Mouse (Mus musculus) MEL (cell line): Measurements from ENCODE around the gene Zfp566. TPM values are rescaled to one million over a fixed set of nuclear protein-coding genes. Genes with fewer than 3 reads are reported as not detected.

Source experiments
- DNase-seq: peaks from one replicate; pipeline ENCODE4 v3.0.0; 2011; ENCODE audit warnings: low read depth, low spot score
- H3K27ac ChIP-seq: 2 replicates; pipeline ENCODE4 v1.5.1; 2012; ENCODE audit warnings: low read depth, mild to moderate bottlenecking, control low read depth, low read length, moderate library complexity; ENCODE audit not compliant: control insufficient read depth
- H3K27me3 ChIP-seq, 2 experiments: fragments of 150-350 bp in 1 of 2; sonication (generic) in 1 of 2; 2 replicates each; pipeline ENCODE4 v1.6.1; 2012; ENCODE audit warnings: low read length in 2 of 2, mild to moderate bottlenecking in 2 of 2, improper control_type of control experiment in 1 of 2, moderate library complexity in 1 of 2; ENCODE audit not compliant: insufficient read depth in 2 of 2, control insufficient read depth in 1 of 2
- H3K36me3 ChIP-seq, 2 experiments: 2 replicates each; pipeline ENCODE4 v1.6.1; 2012 to 2014; ENCODE audit warnings: low read length in 2 of 2, improper control_type of control experiment in 1 of 2, inconsistent platforms in 1 of 2, mild to moderate bottlenecking in 1 of 2; ENCODE audit not compliant: insufficient read depth in 2 of 2, control insufficient read depth in 1 of 2
- H3K4me1 ChIP-seq, 2 experiments: fragments of 150-350 bp in 1 of 2; sonication (generic) in 1 of 2; 2 replicates each; pipeline ENCODE4 v1.6.1; 2012; ENCODE audit warnings: low read length in 2 of 2, improper control_type of control experiment in 1 of 2, mild to moderate bottlenecking in 1 of 2; ENCODE audit not compliant: insufficient read depth in 2 of 2, control insufficient read depth in 1 of 2
- H3K4me3 ChIP-seq, 2 experiments: fragments of 150-350 bp in 1 of 2; sonication (generic) in 1 of 2; 2 replicates each; pipeline ENCODE4 v1.5.1; 2012; ENCODE audit warnings: low read depth in 2 of 2, low read length in 2 of 2, mild to moderate bottlenecking in 2 of 2, moderate library complexity in 2 of 2, control low read depth in 1 of 2, improper control_type of control experiment in 1 of 2; ENCODE audit not compliant: control insufficient read depth in 1 of 2, insufficient read depth in 1 of 2
- H3K79me2 ChIP-seq: 2 replicates; pipeline ENCODE4 v1.6.1; 2012; ENCODE audit warnings: mild to moderate bottlenecking, low read length, moderate library complexity; ENCODE audit not compliant: control insufficient read depth, poor library complexity, insufficient read depth
- H3K9ac ChIP-seq: 2 replicates; pipeline ENCODE4 v1.6.1; 2012; ENCODE audit warnings: low read depth, mild to moderate bottlenecking, control low read depth, low read length, moderate library complexity; ENCODE audit not compliant: control insufficient read depth, poor library complexity, severe bottlenecking
- H3K9me3 ChIP-seq: fragments of 150-350 bp; sonication (generic); replicated peaks from 2 replicates; pipeline ENCODE4 v1.6.1; 2012; ENCODE audit warnings: mild to moderate bottlenecking, low read length, improper control_type of control experiment, moderate library complexity; ENCODE audit not compliant: insufficient read depth
- BHLHE40 ChIP-seq: IDR thresholded peaks from 2 replicates; pipeline ENCODE4 v1.6.1; 2012; ENCODE audit warnings: low read depth, mild to moderate bottlenecking, inconsistent platforms, low read length, improper control_type of control experiment, borderline replicate concordance
- CHD1 ChIP-seq: IDR thresholded peaks from 2 replicates; pipeline ENCODE4 v1.6.1; 2012; ENCODE audit warnings: low read depth, mild to moderate bottlenecking, inconsistent platforms, low read length, improper control_type of control experiment
- CHD2 ChIP-seq: IDR thresholded peaks from 2 replicates; pipeline ENCODE4 v1.6.1; 2011; ENCODE audit warnings: low read length, improper control_type of control experiment
- CTCF ChIP-seq, 3 experiments: IDR thresholded peaks in 2 of 3; conservative IDR thresholded peaks in 1 of 3; 2 replicates each; pipeline ENCODE4 v1.5.1; 2011 to 2012; ENCODE audit warnings: low read length in 3 of 3, low read depth in 2 of 3, mild to moderate bottlenecking in 2 of 3, improper control_type of control experiment in 1 of 3, inconsistent platforms in 1 of 3, mixed read lengths in 1 of 3, moderate library complexity in 1 of 3; ENCODE audit not compliant: control insufficient read depth in 1 of 3, insufficient read depth in 1 of 3, poor library complexity in 1 of 3, severe bottlenecking in 1 of 3
- EP300 ChIP-seq, 2 experiments: IDR thresholded peaks; 2 replicates each; pipeline ENCODE4 v1.6.1; 2011; ENCODE audit warnings: improper control_type of control experiment in 2 of 2, low read length in 2 of 2, low read depth in 1 of 2, mild to moderate bottlenecking in 1 of 2
- ETS1 ChIP-seq: IDR thresholded peaks from 2 replicates; pipeline ENCODE4 v1.6.1; 2012; ENCODE audit warnings: low read depth, mild to moderate bottlenecking, inconsistent platforms, low read length, improper control_type of control experiment, moderate library complexity
- HCFC1 ChIP-seq: IDR thresholded peaks from 2 replicates; pipeline ENCODE4 v1.6.1; 2012; ENCODE audit warnings: low read depth, mild to moderate bottlenecking, inconsistent platforms, low read length, improper control_type of control experiment, moderate library complexity
- JUND ChIP-seq: IDR thresholded peaks from 2 replicates; pipeline ENCODE4 v1.6.1; 2011; ENCODE audit warnings: low read depth, mild to moderate bottlenecking, improper control_type of control experiment, low read length
- KAT2A ChIP-seq: conservative IDR thresholded peaks from 2 replicates; pipeline ENCODE4 v1.6.1; 2012; ENCODE audit warnings: low read depth, low read length, improper control_type of control experiment, inconsistent platforms
- MAFK ChIP-seq: IDR thresholded peaks from 2 replicates; pipeline ENCODE4 v1.6.1; 2011; ENCODE audit warnings: low read depth, mild to moderate bottlenecking, low read length, improper control_type of control experiment, borderline replicate concordance
- MAX ChIP-seq: IDR thresholded peaks from 2 replicates; pipeline ENCODE4 v1.6.1; 2011; ENCODE audit warnings: low read length, improper control_type of control experiment
- MEF2A ChIP-seq: IDR thresholded peaks from 2 replicates; pipeline ENCODE4 v1.6.1; 2014; ENCODE audit warnings: low read depth, mild to moderate bottlenecking, inconsistent platforms, low read length, improper control_type of control experiment; ENCODE audit not compliant: poor library complexity, insufficient replicate concordance, severe bottlenecking; ENCODE audit errors: extremely low read depth
- MYB ChIP-seq: IDR thresholded peaks from 2 replicates; pipeline ENCODE4 v1.6.1; 2011; ENCODE audit warnings: mild to moderate bottlenecking, low read depth, low read length, improper control_type of control experiment
- MYC ChIP-seq: IDR thresholded peaks from 2 replicates; pipeline ENCODE4 v1.6.1; 2011; ENCODE audit warnings: low read depth, mild to moderate bottlenecking, low read length, improper control_type of control experiment, moderate library complexity
- NELFE ChIP-seq: IDR thresholded peaks from 2 replicates; pipeline ENCODE4 v1.6.1; 2011; ENCODE audit warnings: low read depth, low read length, improper control_type of control experiment
- NRF1 ChIP-seq: IDR thresholded peaks from 2 replicates; pipeline ENCODE4 v1.6.1; 2014; ENCODE audit warnings: low read depth, mild to moderate bottlenecking, inconsistent platforms, low read length, improper control_type of control experiment, moderate library complexity; ENCODE audit not compliant: poor library complexity, insufficient read depth, severe bottlenecking
- POLR2AphosphoS2 ChIP-seq: IDR thresholded peaks from 2 replicates; pipeline ENCODE4 v1.6.1; 2011; ENCODE audit warnings: low read length, improper control_type of control experiment
- RAD21 ChIP-seq: IDR thresholded peaks from 2 replicates; pipeline ENCODE4 v1.6.1; 2011; ENCODE audit warnings: mild to moderate bottlenecking, low read depth, low read length, improper control_type of control experiment
- RCOR1 ChIP-seq: IDR thresholded peaks from 2 replicates; pipeline ENCODE4 v1.6.1; 2012; ENCODE audit warnings: low read depth, mild to moderate bottlenecking, inconsistent platforms, low read length, improper control_type of control experiment
- SIN3A ChIP-seq: IDR thresholded peaks from 2 replicates; pipeline ENCODE4 v1.6.1; 2012; ENCODE audit warnings: low read length, improper control_type of control experiment, inconsistent platforms
- TAL1 ChIP-seq: IDR thresholded peaks from 2 replicates; pipeline ENCODE4 v1.6.1; 2012; ENCODE audit warnings: mild to moderate bottlenecking, inconsistent platforms, low read length, moderate library complexity, mixed read lengths
- TBP ChIP-seq: IDR thresholded peaks from 2 replicates; pipeline ENCODE4 v1.8.0; 2011; ENCODE audit warnings: low read depth, low read length, improper control_type of control experiment
- USF2 ChIP-seq, 2 experiments: IDR thresholded peaks; 2 replicates each; pipeline ENCODE4 v1.6.1; 2011 to 2012; ENCODE audit warnings: improper control_type of control experiment in 2 of 2, low read length in 2 of 2, borderline replicate concordance in 1 of 2, inconsistent platforms in 1 of 2, low read depth in 1 of 2, mild to moderate bottlenecking in 1 of 2; ENCODE audit not compliant: insufficient read depth in 1 of 2
- ZMIZ1 ChIP-seq: IDR thresholded peaks from 2 replicates; pipeline ENCODE4 v1.6.1; 2012; ENCODE audit warnings: low read depth, mild to moderate bottlenecking, inconsistent platforms, low read length, improper control_type of control experiment, moderate library complexity
- polyA plus RNA-seq, 2 experiments: library from polyadenylated mRNA; stranded (reverse) in 1 of 2; unstranded in 1 of 2; fragments of >175 nt in 1 of 2; fragments of >200 nt in 1 of 2; gene quantifications; 2 replicates each; pipeline versions ENCODE4 v1.2.1 to v1.2.4; 2012; ENCODE audit warnings: low replicate concordance in 2 of 2, low read depth in 1 of 2; ENCODE audit not compliant: insufficient read length in 2 of 2, insufficient read depth in 1 of 2, missing spikeins in 1 of 2
- total RNA-seq: library from RNA; depleted of rRNA; stranded (reverse); fragments of 300-350 nt; gene quantifications from 2 replicates; pipeline ENCODE4 v1.2.3, GENCODE M21; 2012

Gene Zfp566
- total and polyA plus RNA-seq, 3 experiments = 7.3 to 8.0 TPM; not detected in 1

GRCm38 (mm10) chr7:30099297-30099696 lies 9.0 kb upstream of the Zfp566 start:
- H3K36me3 ChIP-seq = peaks cover 1 to 2% of the 10 kb centered on the region in 2 experiments; a peak in 2 of 4 replicates
- DNase-seq = no peak

DNA sequence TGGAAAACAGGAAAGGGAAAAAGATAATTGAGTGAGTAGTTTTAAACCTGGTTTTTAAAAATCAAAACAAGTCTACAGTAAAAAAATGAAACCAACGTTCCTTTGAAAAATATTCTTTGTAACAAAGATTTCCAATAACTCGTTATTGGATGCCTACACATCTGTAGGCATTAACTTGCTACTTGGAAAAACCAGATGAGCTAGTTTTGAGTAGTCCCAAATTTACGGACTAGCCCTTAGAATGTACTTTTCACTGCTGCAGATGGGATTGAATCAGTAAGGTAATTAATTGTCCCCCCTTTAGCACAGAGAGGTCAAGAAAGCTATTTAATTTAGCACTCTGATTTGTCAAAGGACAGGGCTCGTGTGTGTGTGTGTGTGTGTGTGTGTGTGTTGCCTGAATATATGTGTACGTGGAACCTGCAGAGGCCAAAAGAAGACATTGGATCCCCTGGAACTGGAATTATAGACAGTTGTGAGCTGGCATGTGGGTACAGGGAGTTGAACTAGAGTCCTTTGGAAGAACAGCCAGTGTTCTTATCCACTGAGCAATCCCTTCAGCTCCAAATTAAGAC lies 5.3 kb upstream of the Zfp566 start:
- Histone ChIP-seq H3K9ac (peak overlapping the region; percentile 11), H3K27ac (no peak overlapping the region), H3K9me3 (no peaks in the 10 kb centered on the region), H3K4me1 (peaks cover 2 to 12% of the 10 kb centered on the region in 2 experiments; a peak in 3 of 4 replicates), H3K79me2 (peaks cover 4% of the 10 kb centered on the region; the same call in 1 of the 2 replicates), H3K4me3 (peak overlapping the region; percentile 83 to 88), H3K36me3 (peaks cover 0 to 10% of the 10 kb centered on the region in 2 experiments; a peak in 2 of 4 replicates), H3K27me3 (no peaks in the 10 kb centered on the region)
- DNase-seq = no peak
- TF ChIP-seq CHD1 = no peak
- no peak for TF ChIP-seq TBP
- TF ChIP-seq RCOR1 = no peak
- no peak for TF ChIP-seq MYC
- no peak for TF ChIP-seq CHD2
- TF ChIP-seq POLR2AphosphoS2 = no peak
- no peak for TF ChIP-seq MYB
- TF ChIP-seq RAD21 = no peak
- TF ChIP-seq HCFC1 = no peak
- no peak for TF ChIP-seq TAL1
- TF ChIP-seq ZMIZ1 = no peak
- TF ChIP-seq KAT2A = no peak
- no peak for TF ChIP-seq EP300 (IDR thresholded peaks at IDR 0.05; ENCODE audit: low read depth in 1 of 2, low read length in 2 of 2)
- TF ChIP-seq CTCF (IDR thresholded peaks at IDR 0.05 in 2 of 3, conservative IDR thresholded peaks at IDR 0.05 in 1 of 3; ENCODE audit: control insufficient read depth in 1 of 3, insufficient read depth in 1 of 3, low read depth in 2 of 3, low read length in 3 of 3, poor library complexity in 1 of 3, severe bottlenecking in 1 of 3) = no peak
- TF ChIP-seq SIN3A = no peak
- TF ChIP-seq BHLHE40 = no peak
- TF ChIP-seq NELFE = no peak
- TF ChIP-seq MAX = no peak
- no peak for TF ChIP-seq NRF1
- no peak for TF ChIP-seq USF2 (IDR thresholded peaks at IDR 0.05; ENCODE audit: borderline replicate concordance in 1 of 2, insufficient read depth in 1 of 2, low read depth in 1 of 2, low read length in 2 of 2)

More at GRCm38 (mm10) chr7:30099297-30099696, 9.0 kb upstream of the Zfp566 start:
- Histone ChIP-seq H3K27me3 (no peaks in the 10 kb centered on the region), H3K4me1 (peaks cover 2 to 7% of the 10 kb centered on the region in 2 experiments; a peak in 2 of 4 replicates), H3K9me3 (no peaks in the 10 kb centered on the region), H3K27ac (no peak overlapping the region), H3K9ac (no peak overlapping the region), H3K4me3 (no peak overlapping the region), H3K79me2 (peaks cover 4% of the 10 kb centered on the region; the same call in 1 of the 2 replicates)
- TF ChIP-seq MAFK (no peak), RAD21 (no peak), TAL1 (no peak), ETS1 (no peak), JUND (no peak), KAT2A (no peak), MEF2A (no peak), SIN3A (no peak)
